Mouse (Mus musculus): ENCODE measurements around the gene Armh3.
A peak's percentile ranks its signal among the peaks of the same experiment; 100 is the strongest.

Armh3 gene

DNA sequence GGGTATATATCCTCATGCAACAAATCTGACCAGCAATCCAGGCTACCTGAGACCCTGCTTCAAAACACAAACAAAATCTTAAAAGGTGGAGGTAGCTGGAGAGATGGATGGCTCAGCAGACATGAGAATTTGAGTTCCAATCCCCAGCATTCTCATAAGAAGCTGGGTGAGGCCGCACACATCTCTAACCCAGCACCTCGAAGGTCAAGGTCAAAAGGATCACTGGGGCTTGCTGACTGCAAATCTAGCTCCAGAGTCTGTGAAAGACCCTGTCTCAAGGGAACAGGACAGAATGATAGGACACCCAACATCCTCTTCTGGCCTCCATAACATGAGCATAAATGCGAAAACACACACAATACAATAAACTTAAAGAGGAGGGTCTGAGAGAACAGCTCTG is 7.1 kb downstream of the Armh3 start:
- DNase-seq (ENCODE audit: low spot score in 2 of 2), result no peak

GRCm38 (mm10) chr19:45988238-45988637 is 10.1 kb downstream of the Armh3 start:
- DNase-seq (ENCODE audit: low spot score in 2 of 2), result no peak

DNA sequence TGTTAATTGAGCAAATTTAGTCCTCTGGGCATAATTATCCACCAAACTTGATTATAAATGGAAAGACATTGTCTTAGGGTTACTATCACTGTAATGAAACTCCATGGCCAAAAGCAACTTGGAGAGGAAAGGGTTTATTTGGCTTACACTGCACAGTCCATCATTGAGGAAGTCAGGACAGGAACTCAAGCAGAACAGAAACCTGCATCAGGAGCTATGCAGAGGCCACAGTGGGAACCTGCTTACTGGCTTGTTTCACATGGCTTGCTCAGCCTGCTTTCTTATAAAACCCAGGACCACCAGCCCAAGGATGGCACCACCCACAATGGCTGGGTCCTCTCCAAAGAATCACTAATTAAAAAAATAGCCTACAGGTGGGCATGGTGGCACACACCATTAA is 13.9 kb downstream of the Armh3 start:
- no peak for DNase-seq (ENCODE audit: low spot score in 2 of 2)

DNA sequence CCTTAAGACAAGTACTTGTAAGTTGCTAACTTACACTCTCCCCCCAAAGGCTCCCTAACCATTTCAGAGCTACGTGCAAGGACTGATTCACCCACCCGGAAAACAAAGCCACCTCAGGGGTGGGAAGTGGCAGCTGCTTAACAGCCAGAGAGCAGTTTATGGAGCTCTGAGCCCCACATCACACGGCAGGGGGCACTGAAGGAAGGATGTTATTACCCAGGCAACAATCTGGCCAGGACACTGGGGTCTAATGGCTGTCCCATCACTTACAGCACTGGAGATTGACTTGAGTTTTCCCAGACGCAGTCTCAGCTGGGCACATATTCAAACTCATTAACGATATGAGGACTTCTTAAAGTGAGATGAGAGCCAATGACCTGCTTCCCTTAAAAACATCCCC is 37.5 kb downstream of the Armh3 start:
- DNase-seq (ENCODE audit: low spot score in 2 of 2), result no peak

GRCm38 (mm10) chr19:45956736-45957135 is 41.6 kb downstream of the Armh3 start:
- DNase-seq (ENCODE audit: low spot score in 2 of 2), result peak; percentile 29 to 31

- peak in 1 of 2 experiments; percentile 37 for DNase-seq (ENCODE audit: low spot score in 2 of 2)
Measured at GRCm38 (mm10) chr19:45953286-45953685, 45.0 kb downstream of the Armh3 start.

- no peak for DNase-seq (ENCODE audit: low spot score in 2 of 2)
Measured at GRCm38 (mm10) chr19:45949236-45949635, 49.1 kb downstream of the Armh3 start.

GRCm38 (mm10) chr19:45947764-45948163 is 50.5 kb downstream of the Armh3 start:
- DNase-seq (ENCODE audit: low spot score in 2 of 2), result no peak

- DNase-seq (ENCODE audit: low spot score in 2 of 2), result no peak
Measured at GRCm38 (mm10) chr19:45947286-45947685, 51.0 kb downstream of the Armh3 start.

- DNase-seq (ENCODE audit: low spot score in 2 of 2), result no peak
Measured at GRCm38 (mm10) chr19:45946541-45946940, 51.7 kb downstream of the Armh3 start.

DNA sequence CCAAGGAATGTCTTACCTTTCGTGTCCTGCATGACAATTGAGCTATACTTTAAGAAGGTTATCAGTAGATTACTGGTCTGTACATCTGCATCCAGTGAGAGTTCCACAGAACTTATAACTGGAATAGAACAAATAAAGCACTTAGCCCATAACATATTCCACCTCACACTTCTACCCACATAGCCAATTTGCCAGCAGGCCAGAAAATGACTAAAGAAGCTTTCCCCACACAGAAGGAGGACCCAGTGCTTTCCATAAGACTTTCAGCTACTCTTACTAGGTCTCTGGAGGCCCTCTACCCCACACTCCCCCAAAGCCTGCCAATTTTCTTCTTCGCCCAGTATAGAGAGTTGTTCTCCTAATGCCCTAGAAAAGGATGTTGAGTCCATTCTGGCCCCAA is 52.3 kb downstream of the Armh3 start:
- DNase-seq (ENCODE audit: low spot score in 2 of 2), result no peak

DNA sequence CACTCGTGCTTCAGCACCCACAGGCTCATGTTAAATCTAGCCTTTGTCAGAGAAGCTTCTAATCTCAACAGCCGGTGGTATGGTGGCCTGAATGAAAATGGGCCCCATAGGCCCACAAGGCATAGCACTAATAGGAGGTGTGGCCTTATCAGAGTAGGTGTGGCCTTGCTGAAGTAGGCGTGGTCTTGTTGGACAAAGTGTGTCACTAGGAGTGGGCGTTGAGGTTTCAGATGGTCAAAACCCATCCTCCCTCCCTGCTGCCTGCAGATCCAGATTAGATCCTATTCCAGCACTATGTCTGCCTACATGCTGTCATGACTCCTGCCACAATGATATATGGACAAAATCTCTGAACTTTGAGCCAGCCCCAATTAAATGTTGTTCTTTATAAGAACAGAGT is 54.5 kb downstream of the Armh3 start:
- DNase-seq (ENCODE audit: low spot score in 2 of 2), result no peak

DNA sequence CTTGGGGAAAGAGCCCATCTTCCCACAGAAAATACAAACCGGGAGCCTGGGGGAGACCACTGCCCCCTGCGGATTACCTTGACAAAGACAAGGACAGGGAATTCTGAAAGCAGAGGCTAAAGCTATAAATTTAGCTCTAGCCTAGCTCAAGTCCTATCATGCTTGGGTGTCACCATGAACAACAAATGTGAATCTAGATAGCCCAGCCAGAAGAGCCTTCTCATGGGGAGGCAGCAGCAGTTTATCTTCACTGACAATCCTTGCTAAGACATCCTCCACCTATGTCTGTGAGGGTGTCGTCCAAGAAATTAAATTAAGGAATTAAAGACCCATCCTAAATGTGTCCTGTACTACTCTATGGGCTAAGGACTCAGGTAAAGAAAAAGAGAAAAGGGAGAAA is 60.2 kb downstream of the Armh3 start:
- no peak for DNase-seq (ENCODE audit: low spot score in 2 of 2)

DNA sequence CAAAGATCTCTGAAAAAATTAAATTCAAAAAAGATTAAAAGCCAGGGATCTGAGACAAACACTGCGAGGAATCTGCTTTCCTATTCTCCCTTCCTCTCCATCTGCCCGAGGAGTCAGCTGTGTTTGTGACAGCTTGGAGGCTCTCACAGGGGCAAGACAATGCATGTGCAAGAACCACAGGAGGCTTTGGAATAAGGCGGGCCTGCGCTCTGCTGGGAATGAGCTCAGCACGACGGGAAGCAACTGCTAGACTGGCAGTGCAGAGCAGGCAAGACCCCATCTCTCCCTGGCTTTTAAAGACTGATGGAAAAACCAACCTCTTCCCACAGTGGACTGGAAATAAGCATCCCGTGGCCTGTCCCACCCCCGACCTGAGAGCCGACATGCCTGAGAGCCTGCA is 60.8 kb downstream of the Armh3 start:
- peak in 1 of 2 experiments; percentile 14 for DNase-seq (ENCODE audit: low spot score in 2 of 2)

- DNase-seq (ENCODE audit: low spot score in 2 of 2), result no peak
Measured at GRCm38 (mm10) chr19:45927236-45927635, 71.1 kb downstream of the Armh3 start.

DNA sequence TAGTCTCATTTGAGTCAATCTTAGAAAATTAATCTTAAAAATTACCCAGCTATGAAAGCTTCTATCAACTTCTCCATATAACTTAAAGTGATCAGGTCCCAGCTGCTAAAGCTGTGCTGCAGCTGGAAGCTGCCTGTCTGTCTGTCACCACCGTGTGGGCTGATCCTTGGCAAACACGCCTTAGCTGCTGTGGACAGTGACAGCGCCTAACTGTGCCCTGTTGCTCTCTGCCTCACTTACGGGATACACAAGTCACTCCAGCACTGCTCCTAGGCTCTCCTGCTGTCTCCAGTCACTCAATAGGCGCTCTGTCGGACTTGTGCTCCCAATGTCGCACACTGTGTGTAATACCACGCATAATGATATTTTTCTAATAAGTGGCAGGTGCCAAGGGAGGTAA is 71.9 kb downstream of the Armh3 start:
- no peak for DNase-seq (ENCODE audit: low spot score in 2 of 2)

GRCm38 (mm10) chr19:45920299-45921090 is 77.8 kb downstream of the Armh3 start:
- DNase-seq (ENCODE audit: low spot score in 2 of 2), result no peak

DNA sequence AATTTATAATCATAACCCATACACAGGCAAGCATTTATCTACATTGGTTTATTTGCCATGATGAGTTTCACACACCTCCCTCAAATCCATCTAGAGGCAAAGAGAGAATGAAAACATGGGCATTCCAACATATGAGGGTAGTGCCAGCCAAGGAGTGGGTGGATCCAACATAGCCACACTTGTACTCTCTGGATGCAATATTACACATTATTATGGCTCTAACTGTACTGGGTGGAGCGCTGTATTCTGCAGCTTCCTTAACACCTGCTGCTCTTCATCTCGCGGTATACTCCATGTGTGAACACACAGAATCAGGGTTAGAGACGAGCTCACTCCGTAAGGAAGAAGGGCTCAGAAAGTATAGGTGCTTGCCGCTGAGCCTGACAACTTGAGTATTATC is 79.9 kb downstream of the Armh3 start:
- no peak for DNase-seq (ENCODE audit: low spot score in 2 of 2)

DNA sequence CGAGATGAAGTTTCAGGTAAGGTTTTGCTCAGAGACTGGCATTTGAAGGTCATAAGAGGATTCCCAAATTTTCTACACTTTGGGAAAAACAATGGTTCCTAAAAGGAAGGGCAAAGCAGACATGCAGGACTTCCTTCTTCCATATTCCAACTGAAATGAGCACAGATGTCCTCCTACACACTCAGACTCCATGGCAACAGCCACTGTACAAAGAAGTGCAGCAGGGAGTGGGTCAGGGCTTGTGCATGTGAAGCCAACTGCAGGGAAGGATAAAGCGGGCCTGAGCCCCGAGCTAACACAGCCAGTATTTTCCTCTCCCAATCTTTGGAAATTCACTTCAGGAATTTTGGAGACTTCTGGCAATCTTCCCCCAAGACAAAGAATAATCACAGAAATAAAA is 80.4 kb downstream of the Armh3 start:
- peak; percentile 28 to 31 for DNase-seq (ENCODE audit: low spot score in 2 of 2)

DNA sequence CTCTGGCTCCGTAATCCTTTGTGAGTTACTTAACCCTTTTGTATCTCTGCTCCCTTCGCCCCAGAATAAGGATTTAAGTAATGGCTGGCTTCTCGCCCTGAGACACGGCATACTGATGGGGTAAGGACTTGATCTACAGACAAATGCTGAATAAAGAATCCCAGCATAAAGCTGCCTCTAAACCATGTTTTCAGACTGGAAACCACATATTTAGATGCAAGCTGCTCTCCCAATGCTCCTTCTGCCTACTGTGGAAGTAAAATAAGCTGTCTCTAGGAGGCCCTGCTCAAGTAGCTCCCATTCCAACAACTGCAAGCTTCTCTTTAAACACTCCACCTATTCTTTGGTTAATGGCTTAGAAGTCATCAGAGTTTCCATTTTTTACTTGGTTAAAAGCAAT is 81.8 kb downstream of the Armh3 start:
- DNase-seq (ENCODE audit: low spot score in 2 of 2), result no peak

GRCm38 (mm10) chr19:45916026-45916425 is 82.3 kb downstream of the Armh3 start:
- no peak for DNase-seq (ENCODE audit: low spot score in 2 of 2)

GRCm38 (mm10) chr19:45913036-45913435 is 85.3 kb downstream of the Armh3 start:
- no peak for DNase-seq (ENCODE audit: low spot score in 2 of 2)

GRCm38 (mm10) chr19:45912376-45912775 is 85.9 kb downstream of the Armh3 start:
- DNase-seq (ENCODE audit: low spot score in 2 of 2), result no peak

All from frontal cortex, postnatal 14 days (tissue).